Comparison of ENCODE assay signal across 11 mouse cellular contexts in genomic region chr15:96829941-96830340, GRCm38 (mm10).
DNase-seq lines count a peak whose midpoint lies in the region; ATAC-seq lines count a peak whose summit lies in the region.
"Had no signal": no experiment of that assay in that cellular context is flagged by ENCODE, and none has a peak within 500 bp of the region (broad histone marks: within the 10 kb centered on the region; RNA-seq: fewer than 3 reads in every experiment).

No protein-coding gene starts in this region.

- no peak for ATAC-seq in forebrain, embryonic 11.5 days (replicated peaks; ENCODE audit: low FRiP score)
- ATAC-seq: forebrain, postnatal 0 days had no signal

- no peak overlapping the region for H3K4me2 ChIP-seq in forebrain, embryonic 11.5 days (ENCODE audit: low read depth, low read length, severe bottlenecking)
- H3K4me2 ChIP-seq: hindbrain, embryonic 14.5 days; liver, embryonic 13.5 days had no signal

- no peaks in the 10 kb centered on the region for H3K36me3 ChIP-seq in forebrain, embryonic 11.5 days (ENCODE audit: control insufficient read depth, insufficient read depth, low read length)
- H3K36me3 ChIP-seq: liver, embryonic 13.5 days had no signal

- H3K27me3 ChIP-seq in forebrain, embryonic 11.5 days (ENCODE audit: control insufficient read depth, insufficient read depth, low read length) = no peaks in the 10 kb centered on the region
- H3K27me3 ChIP-seq: liver, embryonic 13.5 days had no signal

- peak; percentile 24 for DNase-seq in kidney, postnatal 10 days
- no peak for DNase-seq in kidney, adult 18-20 months
- peak; percentile 48 to 53 for DNase-seq in adrenal gland, adult 18-20 months (ENCODE audit: low spot score in 2 of 2)
- peak; percentile 40 to 54 for DNase-seq in heart, adult 9 months (ENCODE audit: low spot score in 2 of 2)
- DNase-seq in lung, postnatal 4 days = peak; percentile 54 to 72
- no peak for DNase-seq in frontal cortex, postnatal 10 days (ENCODE audit: low spot score in 2 of 2)
- DNase-seq in forebrain, embryonic 11.5 days (ENCODE audit: low spot score) = no peak
- DNase-seq: liver, embryonic 13.5 days; thymus, adult 2 months had no signal

- H3K9me3 ChIP-seq in forebrain, embryonic 11.5 days (ENCODE audit: control insufficient read depth, low read length) = no peaks in the 10 kb centered on the region
- H3K9me3 ChIP-seq: liver, embryonic 13.5 days had no signal

- no peak overlapping the region for H3K4me3 ChIP-seq in forebrain, embryonic 11.5 days (ENCODE audit: low read depth, low read length)
- H3K4me3 ChIP-seq: liver, embryonic 13.5 days had no signal

- no peak overlapping the region for H3K27ac ChIP-seq in forebrain, embryonic 11.5 days (ENCODE audit: low read depth, low read length)
- H3K27ac ChIP-seq: hindbrain, embryonic 14.5 days; liver, embryonic 13.5 days had no signal

- WGBS in forebrain, embryonic 11.5 days = 95% methylated on average over 12 of the region's 12 CpGs

- no peaks in the 10 kb centered on the region for H3K4me1 ChIP-seq in forebrain, embryonic 11.5 days (replicated peaks; ENCODE audit: control insufficient read depth, insufficient read depth, low read length)

- no peak overlapping the region for H3K9ac ChIP-seq in forebrain, embryonic 11.5 days (ENCODE audit: low read length)
- H3K9ac ChIP-seq: forebrain, postnatal 0 days; hindbrain, embryonic 14.5 days; liver, embryonic 13.5 days had no signal

Comparison
In these comparisons a context has a peak if more than half of its experiments do, and no peak if none do; other contexts are left out.
1. DNase-seq: peak in kidney, postnatal 10 days (single experiment), adrenal gland, adult 18-20 months (2 of 2), heart, adult 9 months (2 of 2) and lung, postnatal 4 days (2 of 2); none in kidney, adult 18-20 months (single experiment), frontal cortex, postnatal 10 days (0 of 2) and forebrain, embryonic 11.5 days (single experiment).